Mouse (Mus musculus): ENCODE measurements around the gene Fv1. TPM values are rescaled to one million over a fixed set of nuclear protein-coding genes. Genes with fewer than 3 reads are reported as not detected.

Fv1 gene
- polyA plus RNA-seq, 1 experiment from 2014 or later, result 10.7 TPM

- 57% methylated on average over 7 of the region's 7 CpGs for WGBS
- Histone ChIP-seq H3K4me2 (no peak overlapping the region), H3K27me3 (no peaks in the 10 kb centered on the region), H3K36me3 (no peaks in the 10 kb centered on the region), H3K9ac (no peak overlapping the region), H3K4me3 (no peak overlapping the region), H3K27ac (replicated peaks) (no peak overlapping the region), H3K4me1 (replicated peaks) (no peaks in the 10 kb centered on the region), H3K9me3 (no peaks in the 10 kb centered on the region)
- ATAC-seq (ENCODE audit: low FRiP score, low read depth), result no peak
Measured at GRCm38 (mm10) chr4:147918459-147919121, 49.8 kb downstream of the Fv1 start.

Other genes with a start within 250 kb of the Fv1 start
- 2.0 and 2.9 TPM in 2 replicates for gene Zfp979, start 226.5 kb upstream of the Fv1 start, polyA plus RNA-seq (2015; fragmentation: Nextera tagmentation; extraction: Ambion mirVana)
- gene Zfp534, start 166.4 kb upstream of the Fv1 start, polyA plus RNA-seq (2015; fragmentation: Nextera tagmentation; extraction: Ambion mirVana), result not detected in 2 replicates
- 3.9 and 4.7 TPM in 2 replicates for gene Zfp984, start 59.2 kb upstream of the Fv1 start, polyA plus RNA-seq (2015; fragmentation: Nextera tagmentation; extraction: Ambion mirVana)
- gene Zfp933, start 20.6 kb upstream of the Fv1 start, polyA plus RNA-seq (2015; fragmentation: Nextera tagmentation; extraction: Ambion mirVana), result 7.0 and 7.8 TPM in 2 replicates
- 38.1 and 39.8 TPM in 2 replicates for gene Miip, start 163 bp upstream of the Fv1 start, polyA plus RNA-seq (2015; fragmentation: Nextera tagmentation; extraction: Ambion mirVana)
- gene Mfn2, start 35.7 kb downstream of the Fv1 start, polyA plus RNA-seq (2015; fragmentation: Nextera tagmentation; extraction: Ambion mirVana), result 93.6 and 104 TPM in 2 replicates
- gene Plod1, start 67.8 kb downstream of the Fv1 start, polyA plus RNA-seq (2015; fragmentation: Nextera tagmentation; extraction: Ambion mirVana), result 25.9 and 26.3 TPM in 2 replicates
- 13.3 and 14.0 TPM in 2 replicates for gene 2510039O18Rik, start 71.9 kb downstream of the Fv1 start, polyA plus RNA-seq (2015; fragmentation: Nextera tagmentation; extraction: Ambion mirVana)
- gene Nppb, start 116.8 kb downstream of the Fv1 start, polyA plus RNA-seq (2015; fragmentation: Nextera tagmentation; extraction: Ambion mirVana), result 0.19 and 0.35 TPM in 2 replicates
- 1.6 and 1.7 TPM in 2 replicates for gene Nppa, start 131.7 kb downstream of the Fv1 start, polyA plus RNA-seq (2015; fragmentation: Nextera tagmentation; extraction: Ambion mirVana)
- gene Clcn6, start 169.8 kb downstream of the Fv1 start, polyA plus RNA-seq (2015; fragmentation: Nextera tagmentation; extraction: Ambion mirVana), result 31.3 and 32.8 TPM in 2 replicates
- gene Mthfr, start 170.1 kb downstream of the Fv1 start, polyA plus RNA-seq (2015; fragmentation: Nextera tagmentation; extraction: Ambion mirVana), result 18.0 and 22.1 TPM in 2 replicates
- gene Agtrap, start 219.1 kb downstream of the Fv1 start, polyA plus RNA-seq (2015; fragmentation: Nextera tagmentation; extraction: Ambion mirVana), result 6.0 and 6.8 TPM in 2 replicates

All from hindbrain, embryonic 15.5 days (tissue).